Mouse (Mus musculus): ENCODE data around the gene Tbl1x. TPM values are rescaled to one million over a fixed set of nuclear protein-coding genes. Genes with fewer than 3 reads are reported as not detected.

Tbl1x gene
- polyA plus RNA-seq, 1 experiment = 70.4 TPM

- no peaks in the 10 kb centered on the region; the same call in 1 of the 2 replicates for H3K9me3 ChIP-seq (replicated peaks; ENCODE audit: control insufficient read depth, insufficient read depth, low read length, poor library complexity, severe bottlenecking)
- H3K4me1 ChIP-seq (ENCODE audit: control insufficient read depth, insufficient read depth, low read length) = no peaks in the 10 kb centered on the region
- no peak overlapping the region for H3K4me3 ChIP-seq (ENCODE audit: low read depth, low read length)
- H3K27ac ChIP-seq (ENCODE audit: insufficient read depth, low read length) = no peak overlapping the region
- no peaks in the 10 kb centered on the region for H3K27me3 ChIP-seq (ENCODE audit: control insufficient read depth, insufficient read depth, low read length, poor library complexity, severe bottlenecking)
- TF ChIP-seq POLR2A (IDR thresholded peaks at IDR 0.05; ENCODE audit: insufficient read depth, low read length) = no peak
- TF ChIP-seq EP300 (IDR thresholded peaks at IDR 0.05; ENCODE audit: insufficient read depth, low read depth, low read length) = no peak
- TF ChIP-seq CTCF (IDR thresholded peaks at IDR 0.05; ENCODE audit: low read depth, low read length) = no peak
- H3K36me3 ChIP-seq (ENCODE audit: control insufficient read depth, insufficient read depth, low read length, poor library complexity, severe bottlenecking) = no peaks in the 10 kb centered on the region
- H3K9ac ChIP-seq (ENCODE audit: low read depth, poor library complexity, severe bottlenecking) = no peak overlapping the region
These were observed 156.6 kb downstream of the Tbl1x start for GRCm38 (mm10) chrX:77667441-77667840.

- H3K9ac ChIP-seq (ENCODE audit: low read depth, poor library complexity, severe bottlenecking) = no peak overlapping the region
- TF ChIP-seq POLR2A (IDR thresholded peaks at IDR 0.05; ENCODE audit: insufficient read depth, low read length) = no peak
- no peak for TF ChIP-seq EP300 (IDR thresholded peaks at IDR 0.05; ENCODE audit: insufficient read depth, low read depth, low read length)
- TF ChIP-seq CTCF (IDR thresholded peaks at IDR 0.05; ENCODE audit: low read depth, low read length) = no peak
- H3K27ac ChIP-seq (ENCODE audit: insufficient read depth, low read length) = no peak overlapping the region
- no peak overlapping the region for H3K4me3 ChIP-seq (ENCODE audit: low read depth, low read length)
- H3K36me3 ChIP-seq (ENCODE audit: control insufficient read depth, insufficient read depth, low read length, poor library complexity, severe bottlenecking) = no peaks in the 10 kb centered on the region
- no peaks in the 10 kb centered on the region for H3K27me3 ChIP-seq (ENCODE audit: control insufficient read depth, insufficient read depth, low read length, poor library complexity, severe bottlenecking)
- H3K4me1 ChIP-seq (ENCODE audit: control insufficient read depth, insufficient read depth, low read length) = no peaks in the 10 kb centered on the region
- no peaks in the 10 kb centered on the region; the same call in 1 of the 2 replicates for H3K9me3 ChIP-seq (replicated peaks; ENCODE audit: control insufficient read depth, insufficient read depth, low read length, poor library complexity, severe bottlenecking)
These were observed 159.2 kb downstream of the Tbl1x start for GRCm38 (mm10) chrX:77669779-77670550.
